Mouse (Mus musculus) spleen, adult 2 months (tissue): ENCODE results near the gene Pnp. TPM values are rescaled to one million over a fixed set of nuclear protein-coding genes. Genes with fewer than 3 reads are reported as not detected.
"Not testable (repeated sequence)": the region's sequence is repeated elsewhere in the genome, so short reads cannot be mapped to it uniquely, and the experiment has no call there.

Experiments
- DNase-seq, 2 experiments: peaks; one replicate each; pipeline versions ENCODE4 v3.0.0 to v3.0.0-alpha.2; 2012 to 2021; ENCODE audit warnings: low spot score in 2 of 2, low read depth in 1 of 2
- H3K27ac ChIP-seq: fragments of 200-500 bp; 2 replicates; pipeline ENCODE4 v1.5.1; 2012; ENCODE audit warnings: low read length, inconsistent platforms; ENCODE audit not compliant: insufficient read depth
- H3K27me3 ChIP-seq: fragments of 200-500 bp; 2 replicates; pipeline ENCODE4 v1.6.1; 2012; ENCODE audit warnings: mild to moderate bottlenecking, moderate library complexity, low read length, inconsistent platforms; ENCODE audit not compliant: control insufficient read depth, insufficient read depth
- H3K36me3 ChIP-seq: fragments of 200-500 bp; 2 replicates; pipeline ENCODE4 v1.6.1; 2012; ENCODE audit warnings: mild to moderate bottlenecking, low read length, inconsistent platforms; ENCODE audit not compliant: control insufficient read depth, insufficient read depth
- H3K4me1 ChIP-seq: fragments of 200-500 bp; 2 replicates; pipeline ENCODE4 v1.6.1; 2011; ENCODE audit warnings: inconsistent platforms; ENCODE audit not compliant: control insufficient read depth, insufficient read depth, insufficient read length
- H3K4me3 ChIP-seq: fragments of 200-500 bp; 2 replicates; pipeline ENCODE4 v1.5.1; 2011; ENCODE audit warnings: mild to moderate bottlenecking, inconsistent platforms; ENCODE audit not compliant: insufficient read depth, insufficient read length; ENCODE audit errors: extremely low read depth
- CTCF ChIP-seq: fragments of 200-500 bp; IDR thresholded peaks from 2 replicates; pipeline ENCODE4 v1.5.1; 2011; ENCODE audit warnings: mild to moderate bottlenecking, inconsistent platforms; ENCODE audit not compliant: insufficient read depth, insufficient read length, insufficient replicate concordance; ENCODE audit errors: extremely low read depth
- POLR2A ChIP-seq: fragments of 200-500 bp; IDR thresholded peaks from 2 replicates; pipeline ENCODE4 v1.6.1; 2011; ENCODE audit warnings: low read depth, low read length, inconsistent platforms
- WGBS: fragments of 180-500 bp; shearing (Covaris S2); methylation state at CpG from one replicate; pipeline ENCODE4 v1.1.7; 2018; 5-methylcytosine and 5-hydroxymethylcytosine counted together
- polyA plus RNA-seq: library from polyadenylated mRNA; depleted of rRNA; stranded (reverse); fragments of >200 nt; gene quantifications from 2 replicates; pipeline ENCODE4 v1.2.3, GENCODE M21; 2012

Pnp gene
- polyA plus RNA-seq, 1 experiment, result 27.0 TPM

GRCm38 (mm10) chr14:50969558-50970544, 39.0 kb downstream of the Pnp start:
- H3K36me3 ChIP-seq, result no peaks in the 10 kb centered on the region
- DNase-seq, result no peak
- WGBS, result 36% methylated on average over 12 of the region's 12 CpGs
- no peaks in the 10 kb centered on the region for H3K27me3 ChIP-seq
- H3K27ac ChIP-seq, result no peak overlapping the region
- H3K4me1 ChIP-seq, result peaks cover 7% of the 10 kb centered on the region; the same call in 1 of the 2 replicates
- TF ChIP-seq CTCF (no peak), POLR2A (no peak)
- no peak overlapping the region for H3K4me3 ChIP-seq

GRCm38 (mm10) chr14:50970822-50971221, 39.9 kb downstream of the Pnp start:
- 11% methylated on average over 1 of the region's 1 CpGs for WGBS
- no peak for DNase-seq
- no peak for TF ChIP-seq POLR2A
- TF ChIP-seq CTCF, result no peak
- Histone ChIP-seq H3K36me3 (no peaks in the 10 kb centered on the region), H3K4me1 (peaks cover 7% of the 10 kb centered on the region; the same call in 1 of the 2 replicates), H3K27me3 (no peaks in the 10 kb centered on the region), H3K27ac (no peak overlapping the region), H3K4me3 (no peak overlapping the region)

- WGBS, result 89% methylated on average over 5 of the region's 5 CpGs
- not testable (repeated sequence) for H3K36me3 ChIP-seq, H3K27me3 ChIP-seq, H3K4me3 ChIP-seq, DNase-seq, H3K27ac ChIP-seq
- peaks cover 14% of the 10 kb centered on the region; the same call in 1 of the 2 replicates for H3K4me1 ChIP-seq
These were observed 42.2 kb downstream of the Pnp start for GRCm38 (mm10) chr14:50973054-50973453.

- WGBS, result 72% methylated on average over 4 of the region's 4 CpGs
- no peak overlapping the region for H3K4me3 ChIP-seq
- TF ChIP-seq CTCF, result no peak
- TF ChIP-seq POLR2A, result no peak
- H3K36me3 ChIP-seq, result no peaks in the 10 kb centered on the region
- no peaks in the 10 kb centered on the region for H3K27me3 ChIP-seq
- no peak for DNase-seq
- peaks cover 14% of the 10 kb centered on the region; the same call in 1 of the 2 replicates for H3K4me1 ChIP-seq
- H3K27ac ChIP-seq, result no peak overlapping the region
These were observed 42.8 kb downstream of the Pnp start for GRCm38 (mm10) chr14:50973700-50974099.

- DNase-seq, result no peak
- H3K4me3 ChIP-seq, result no peak overlapping the region
- H3K36me3 ChIP-seq, result no peaks in the 10 kb centered on the region
- no peak for TF ChIP-seq CTCF
- no peak for TF ChIP-seq POLR2A
- peaks cover 14% of the 10 kb centered on the region; the same call in 1 of the 2 replicates for H3K4me1 ChIP-seq
- 90% methylated on average over 5 of the region's 5 CpGs for whole genome bisulfite sequencing
- H3K27me3 ChIP-seq, result no peaks in the 10 kb centered on the region
- no peak overlapping the region for H3K27ac ChIP-seq
These were observed 44.1 kb downstream of the Pnp start for GRCm38 (mm10) chr14:50975001-50975400.

GRCm38 (mm10) chr14:50976674-50977073, 45.8 kb downstream of the Pnp start:
- H3K4me3 ChIP-seq, result no peak overlapping the region
- H3K27ac ChIP-seq, result no peak overlapping the region
- peaks cover 13% of the 10 kb centered on the region; the same call in 1 of the 2 replicates for H3K4me1 ChIP-seq
- no peaks in the 10 kb centered on the region for H3K36me3 ChIP-seq
- DNase-seq, result peak in 1 of 2 experiments; percentile 15
- TF ChIP-seq CTCF, result no peak
- WGBS, result 20% methylated on average over 9 of the region's 9 CpGs
- H3K27me3 ChIP-seq, result no peaks in the 10 kb centered on the region

GRCm38 (mm10) chr14:50978451-50978850, 47.6 kb downstream of the Pnp start:
- not testable (repeated sequence) for H3K36me3 ChIP-seq, DNase-seq, H3K27ac ChIP-seq, H3K27me3 ChIP-seq, H3K4me3 ChIP-seq
- H3K4me1 ChIP-seq, result peaks cover 13% of the 10 kb centered on the region; the same call in 1 of the 2 replicates
- 63% methylated on average over 6 of the region's 6 CpGs for WGBS
